Mouse (Mus musculus): Measurements from ENCODE around the gene Taf1c.

The Taf1c gene

GRCm38 (mm10) chr8:119622555-119622954, 17.5 kb upstream of the Taf1c start:
- DNase-seq: no peak

- no peak for DNase-seq
Measured at GRCm38 (mm10) chr8:119620848-119621465, 15.9 kb upstream of the Taf1c start.

- no peak for DNase-seq
Measured at GRCm38 (mm10) chr8:119620116-119620840, 15.3 kb upstream of the Taf1c start.

- DNase-seq: no peak
Measured at GRCm38 (mm10) chr8:119618887-119619286, 13.9 kb upstream of the Taf1c start.

- no peak for DNase-seq
Measured at GRCm38 (mm10) chr8:119617586-119617985, 12.6 kb upstream of the Taf1c start.

- no peak for DNase-seq
Measured at GRCm38 (mm10) chr8:119616811-119617210, 11.8 kb upstream of the Taf1c start.

GRCm38 (mm10) chr8:119616358-119616757, 11.3 kb upstream of the Taf1c start:
- DNase-seq: no peak

- no peak for DNase-seq
Measured at GRCm38 (mm10) chr8:119615096-119615495, 10.1 kb upstream of the Taf1c start.

- no peak for DNase-seq
Measured at GRCm38 (mm10) chr8:119612471-119612870, 7.4 kb upstream of the Taf1c start, which contains the start of gene Adad2. Gene Adad2 (plus strand): TSS chr8:119612747.

GRCm38 (mm10) chr8:119606224-119606623, 1.2 kb upstream of the Taf1c start:
- no peak for DNase-seq

- no peak for DNase-seq
Measured at GRCm38 (mm10) chr8:119604398-119604803, 621 bp downstream of the Taf1c start.

- no peak for DNase-seq
Measured at GRCm38 (mm10) chr8:119603771-119604170, 1.3 kb downstream of the Taf1c start.

- DNase-seq: no peak
Measured at GRCm38 (mm10) chr8:119591456-119591855, 13.6 kb downstream of the Taf1c start.

GRCm38 (mm10) chr8:119590348-119590747, 14.7 kb downstream of the Taf1c start:
- no peak for DNase-seq

- peak; percentile 61 for DNase-seq
Measured at GRCm38 (mm10) chr8:119588844-119589243, 16.2 kb downstream of the Taf1c start.

- no peak for DNase-seq
Measured at GRCm38 (mm10) chr8:119588321-119588720, 16.7 kb downstream of the Taf1c start.

- no peak for DNase-seq
Measured at GRCm38 (mm10) chr8:119585901-119586300, 19.1 kb downstream of the Taf1c start.

- no peak for DNase-seq
Measured at GRCm38 (mm10) chr8:119580441-119581161, 24.4 kb downstream of the Taf1c start.

- DNase-seq: no peak
Measured at GRCm38 (mm10) chr8:119579096-119579495, 25.9 kb downstream of the Taf1c start.

- no peak for DNase-seq
Measured at GRCm38 (mm10) chr8:119575366-119575726, 29.7 kb downstream of the Taf1c start.

- peak; percentile 95 for DNase-seq
Measured at GRCm38 (mm10) chr8:119574437-119575365, 30.3 kb downstream of the Taf1c start, which contains the start of the genes Hsdl1 and Dnaaf1. Gene Hsdl1 (minus strand): TSS chr8:119575183. Gene Dnaaf1 (plus strand): TSS chr8:119575235.

- no peak for DNase-seq
Measured at GRCm38 (mm10) chr8:119572411-119572810, 32.6 kb downstream of the Taf1c start.

- DNase-seq: no peak
Measured at GRCm38 (mm10) chr8:119571135-119571534, 33.9 kb downstream of the Taf1c start.
